Mouse (Mus musculus) urinary bladder, postnatal 10 days (tissue): ENCODE results near the gene Vpreb3.
"Not testable (repeated sequence)": the region's sequence is repeated elsewhere in the genome, so short reads cannot be mapped to it uniquely, and the experiment has no call there.

Experiments
- DNase-seq: peaks from one replicate; pipeline ENCODE4 v3.0.0; 2022; ENCODE audit warnings: low spot score

Vpreb3 gene

DNA sequence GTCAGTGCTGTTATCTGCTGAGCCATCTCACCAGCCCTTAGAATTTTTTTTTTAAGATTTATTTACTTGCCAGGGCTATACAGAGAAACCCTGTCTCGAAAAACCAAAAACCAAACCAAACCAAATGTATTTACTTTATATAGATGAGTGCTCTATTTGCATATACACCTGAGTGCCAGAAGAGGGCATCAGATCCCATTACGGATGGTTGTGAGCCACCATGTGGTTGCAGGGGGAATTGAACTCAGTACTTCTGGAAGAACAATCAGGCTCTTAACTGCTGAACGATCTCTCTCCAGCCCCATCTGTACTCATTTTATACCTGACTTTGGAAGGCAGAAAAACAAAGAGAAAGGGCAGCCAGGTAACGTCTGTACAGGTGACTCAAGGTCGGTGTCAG lies 32.4 kb downstream of the Vpreb3 start:
- DNase-seq: no peak

DNA sequence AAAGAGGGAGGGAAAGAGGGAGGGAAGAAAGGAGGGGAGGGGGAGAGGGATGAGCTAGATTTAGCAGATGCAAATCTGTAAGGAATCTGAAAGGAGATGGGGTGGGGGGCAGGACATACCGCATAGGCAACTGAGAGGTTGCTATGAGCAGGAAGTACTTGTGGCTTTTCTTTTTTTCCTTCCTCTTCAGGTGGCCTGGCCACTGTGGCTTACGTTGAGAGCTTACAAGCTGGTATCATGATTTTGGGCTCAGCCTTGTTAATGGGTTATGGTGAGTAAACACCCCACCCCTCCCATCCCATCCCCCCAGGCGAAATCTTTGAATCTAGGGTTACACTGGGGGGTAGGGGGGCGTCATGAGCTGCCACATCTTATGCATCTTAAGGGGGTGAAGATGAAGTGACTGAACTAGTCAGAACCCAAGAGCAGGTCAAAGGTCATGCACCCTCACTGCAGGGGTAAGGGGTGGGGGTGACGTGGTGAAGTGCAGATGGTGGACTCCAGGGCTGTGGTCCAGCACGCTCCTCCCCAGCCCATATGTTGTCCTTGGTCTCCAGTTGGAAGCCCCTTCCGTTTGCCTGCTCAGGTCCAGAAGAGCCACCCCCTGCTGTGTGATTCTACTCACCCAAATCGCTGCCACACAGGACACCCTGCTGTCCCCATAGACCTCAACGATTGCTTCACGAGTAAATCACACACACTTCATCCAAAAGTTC lies 35.4 kb downstream of the Vpreb3 start:
- no peak for DNase-seq

DNA sequence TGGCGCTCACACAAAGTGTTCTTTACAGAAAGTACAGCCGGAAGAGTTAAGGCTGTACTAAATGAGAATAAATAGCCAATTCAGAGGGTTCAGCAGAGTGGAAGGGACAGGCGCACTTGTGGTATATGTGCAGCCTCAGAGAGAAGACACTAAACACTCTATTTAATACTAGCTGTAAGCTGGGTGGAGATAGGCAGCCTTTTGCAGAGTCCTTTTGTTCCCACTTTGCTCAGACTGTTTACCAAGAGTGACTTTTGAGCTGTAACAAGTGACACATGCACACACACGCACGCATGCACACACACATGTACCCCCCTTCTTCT lies 35.9 kb downstream of the Vpreb3 start:
- no peak for DNase-seq

DNA sequence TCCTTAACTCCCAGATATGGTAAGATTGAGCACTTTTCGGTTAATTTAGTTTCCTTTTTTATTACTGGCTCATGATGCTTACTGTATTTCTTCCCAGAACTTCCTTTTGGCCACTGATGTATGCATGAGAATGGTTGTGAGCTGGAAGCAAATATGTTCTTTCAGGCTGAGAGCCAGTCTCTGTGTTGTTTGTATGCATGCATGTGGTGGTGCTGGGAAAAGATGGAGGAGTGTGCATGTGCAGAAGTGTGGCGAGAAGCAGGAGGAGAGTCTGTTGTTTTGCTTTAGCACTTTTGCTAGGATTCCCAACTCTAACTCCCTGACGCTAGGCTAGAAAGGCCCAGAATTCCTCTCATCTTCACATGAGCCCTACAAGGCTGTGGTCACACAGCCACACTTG lies 36.6 kb downstream of the Vpreb3 start:
- DNase-seq: no peak

DNA sequence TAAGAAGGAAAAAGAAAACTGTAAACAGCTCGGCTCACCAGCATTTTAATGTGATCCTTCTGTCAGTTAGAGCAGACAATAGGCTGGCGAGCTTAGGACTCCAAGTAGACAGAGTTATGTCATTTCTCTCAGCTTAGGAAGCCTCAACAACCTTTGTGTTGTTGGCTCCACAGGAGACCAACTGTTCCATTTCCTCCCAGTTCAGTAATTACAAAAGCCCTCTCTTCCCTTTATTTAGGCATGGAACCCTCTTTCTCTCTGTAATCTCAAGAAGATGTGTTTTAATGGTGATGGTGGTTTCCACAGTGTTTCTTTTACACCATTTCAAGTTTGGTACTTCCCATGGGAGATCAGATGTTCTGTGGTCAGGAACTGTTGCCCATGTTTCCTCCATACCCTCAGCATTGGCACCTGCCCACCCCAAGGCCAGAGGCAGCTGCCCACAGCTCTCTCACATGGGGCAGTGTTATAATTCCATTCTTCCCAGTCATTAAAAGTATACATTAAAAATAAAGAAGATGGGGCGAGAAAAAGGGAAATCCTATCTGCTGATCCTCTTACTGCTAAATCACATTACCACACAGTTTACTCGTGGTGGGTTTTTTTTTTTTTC lies 47.7 kb downstream of the Vpreb3 start:
- DNase-seq: no peak

DNA sequence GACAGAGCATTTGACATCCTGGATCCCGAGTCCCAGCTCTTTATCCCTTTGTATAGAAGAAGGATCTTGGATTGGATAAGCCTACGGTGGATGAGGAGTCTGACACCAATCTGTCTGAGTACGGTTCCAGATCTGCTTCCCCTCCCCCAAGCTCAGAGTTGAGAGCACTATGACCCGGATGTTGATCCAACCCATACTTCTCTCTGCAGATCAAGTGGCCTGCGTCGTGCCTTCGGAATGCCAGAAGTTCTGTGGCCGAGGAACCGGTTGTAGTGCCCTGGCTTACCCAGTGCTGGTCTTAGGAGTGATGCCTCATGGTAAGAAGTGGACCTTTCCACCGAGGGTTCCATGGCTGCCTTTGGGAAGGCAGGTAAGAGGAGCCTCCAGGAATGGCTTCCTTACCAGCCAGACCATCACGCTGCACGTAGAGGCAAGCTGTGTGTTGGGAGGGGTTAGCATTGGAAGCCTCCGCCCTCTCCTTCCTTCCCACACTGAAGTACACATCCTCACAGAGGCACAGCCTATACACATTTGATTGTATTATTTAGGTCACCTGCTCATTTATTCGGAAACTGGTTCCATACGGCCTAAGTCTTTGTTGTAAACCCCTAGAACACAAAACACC lies 50.9 kb downstream of the Vpreb3 start:
- DNase-seq: no peak

DNA sequence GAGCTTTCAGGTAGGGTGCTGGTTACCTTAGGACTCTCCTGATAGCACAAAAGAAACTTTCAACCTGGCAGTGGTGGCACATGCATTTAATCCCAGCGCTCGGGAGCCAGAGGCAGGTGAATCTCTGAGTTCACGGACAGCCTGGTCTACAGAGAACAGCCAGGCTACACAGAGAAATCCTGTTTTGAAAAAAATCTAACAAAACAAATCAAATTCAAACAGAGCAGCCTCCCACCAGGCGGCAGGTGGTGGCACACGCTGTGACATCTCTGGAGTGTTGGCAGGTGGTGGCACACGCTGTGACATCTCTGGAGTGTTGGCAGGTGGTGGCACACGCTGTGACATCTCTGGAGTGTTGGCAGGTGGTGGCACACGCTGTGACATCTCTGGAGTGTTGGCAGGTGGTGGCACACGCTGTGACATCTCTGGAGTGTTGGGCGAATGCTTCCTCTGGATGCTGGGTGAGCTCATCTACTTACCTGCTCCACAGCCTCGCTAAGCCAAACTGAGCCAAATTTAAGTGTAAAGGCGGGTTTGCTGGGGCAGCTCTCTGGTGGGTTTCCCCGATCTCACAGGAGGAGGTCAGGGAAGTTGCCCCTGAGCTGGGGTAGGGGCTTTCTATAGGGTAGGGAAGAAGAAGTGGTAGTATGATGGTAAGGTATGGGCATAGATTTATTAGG lies 51.8 kb downstream of the Vpreb3 start:
- DNase-seq: not testable (repeated sequence)

DNA sequence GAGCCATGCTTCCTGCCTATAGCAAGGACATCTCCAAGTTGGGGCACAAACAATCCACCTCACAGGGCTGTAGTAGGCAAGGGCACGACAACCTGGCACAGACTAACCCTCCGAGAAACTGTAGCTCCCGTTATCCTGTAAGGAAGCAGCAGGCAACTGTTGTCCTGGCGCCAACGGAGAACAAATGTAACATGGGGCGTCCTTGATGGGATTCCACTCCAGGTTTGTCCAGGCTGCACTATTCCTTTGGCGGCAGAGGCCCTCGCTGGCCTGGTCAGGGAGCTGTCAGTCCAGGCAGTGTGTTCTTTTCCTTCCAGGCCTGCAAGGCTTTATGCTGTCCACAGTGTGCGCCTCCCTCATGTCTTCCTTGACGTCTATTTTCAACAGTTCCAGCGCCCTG lies 52.6 kb downstream of the Vpreb3 start:
- no peak for DNase-seq

DNA sequence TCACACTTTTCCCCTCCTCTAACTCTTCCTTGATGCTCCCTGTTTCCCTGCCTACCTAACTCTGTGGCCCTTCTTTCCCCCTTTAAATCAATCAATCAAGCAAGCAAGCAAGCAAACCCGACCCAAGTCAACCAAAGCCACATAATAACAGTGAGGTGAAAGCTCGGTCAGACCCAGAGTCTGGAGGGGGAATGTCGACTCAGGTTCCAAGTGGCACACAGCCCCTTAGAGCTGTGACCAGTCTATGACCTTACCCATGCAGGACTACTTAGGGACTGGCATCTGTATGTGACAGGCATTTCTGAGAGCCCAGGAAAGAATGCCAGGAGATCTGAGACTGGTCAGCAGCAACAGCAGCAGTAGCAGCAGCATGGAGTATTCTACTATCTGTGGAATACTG lies 53.5 kb downstream of the Vpreb3 start:
- DNase-seq: no peak
